12 mouse cellular contexts compared by ENCODE assay signal in the genomic region with DNA sequence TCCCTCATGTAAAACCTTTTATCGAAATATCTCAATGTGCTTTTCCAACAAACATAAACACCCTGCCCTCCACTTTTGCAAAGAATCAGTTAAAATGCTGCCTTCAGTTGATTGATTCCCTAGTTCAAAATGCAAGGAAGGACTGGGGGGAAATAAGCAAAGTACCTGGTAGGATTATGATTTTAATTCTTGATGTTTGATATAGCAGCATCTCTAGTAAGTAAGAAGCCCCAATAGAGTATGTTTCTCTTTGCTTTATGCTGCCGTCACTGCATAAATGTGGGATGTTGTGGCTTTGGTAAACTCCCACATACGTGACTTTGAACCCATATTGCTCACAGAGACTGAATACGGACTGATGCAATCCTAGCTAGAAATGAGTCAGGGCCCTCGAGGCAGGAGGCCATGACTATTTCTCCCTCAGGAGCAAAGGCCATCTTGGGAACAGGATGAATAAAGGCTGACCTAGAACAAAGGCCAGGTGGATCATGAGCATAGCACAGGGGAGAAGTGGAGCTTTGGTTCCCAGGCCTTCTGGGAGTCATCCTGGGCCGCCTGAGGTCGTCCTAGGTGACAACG.
DNase-seq lines count a peak whose midpoint lies in the region; ATAC-seq and TF ChIP-seq lines count a peak whose summit lies in the region.
"Had no signal": no experiment of that assay in that cellular context is flagged by ENCODE, and none has a peak within 500 bp of the region (broad histone marks: within the 10 kb centered on the region; RNA-seq: fewer than 3 reads in every experiment).

No protein-coding gene starts in this region.

- TF ChIP-seq CTCF in bone marrow, adult 2 months (IDR thresholded peaks at IDR 0.05; ENCODE audit: control insufficient read depth, insufficient read depth, low read length) = no peak

- no peak for ATAC-seq in intestine, embryonic 14.5 days (replicated peaks; ENCODE audit: low FRiP score, low TSS enrichment, low read depth)
- no peak; the same call in 1 of the 2 replicates for ATAC-seq in intestine, embryonic 15.5 days
- peak; percentile 77 for ATAC-seq in megakaryocyte, adult 5-6 weeks (ENCODE audit: poor library complexity, severe bottlenecking)
- ATAC-seq in forebrain, embryonic 16.5 days = no peak

- no peak overlapping the region for H3K9ac ChIP-seq in intestine, embryonic 14.5 days (ENCODE audit: low read length)
- no peak overlapping the region for H3K9ac ChIP-seq in intestine, embryonic 15.5 days
- H3K9ac ChIP-seq in forebrain, embryonic 16.5 days (replicated peaks; ENCODE audit: low read depth, low read length) = no peak overlapping the region
- H3K9ac ChIP-seq: forebrain, embryonic 12.5 days; hindbrain, embryonic 15.5 days; midbrain, embryonic 12.5 days had no signal

- no peak overlapping the region for H3K4me3 ChIP-seq in intestine, embryonic 14.5 days (ENCODE audit: low read depth, low read length)
- no peak overlapping the region for H3K4me3 ChIP-seq in intestine, embryonic 15.5 days (replicated peaks)
- no peak overlapping the region for H3K4me3 ChIP-seq in bone marrow, adult 2 months (replicated peaks; ENCODE audit: control insufficient read depth, low read depth, low read length)
- H3K4me3 ChIP-seq in forebrain, embryonic 16.5 days (replicated peaks; ENCODE audit: low read length) = no peak overlapping the region
- H3K4me3 ChIP-seq: forebrain, embryonic 12.5 days; hindbrain, embryonic 15.5 days; midbrain, embryonic 12.5 days had no signal

- 88% methylated on average over 8 of the region's 8 CpGs for WGBS in intestine, embryonic 14.5 days
- 77% methylated on average over 8 of the region's 8 CpGs for WGBS in intestine, embryonic 15.5 days
- 43% methylated on average over 8 of the region's 8 CpGs for WGBS in bone marrow, adult 2 months
- 83% methylated on average over 8 of the region's 8 CpGs for WGBS in forebrain, embryonic 16.5 days

- H3K4me1 ChIP-seq in intestine, embryonic 14.5 days (replicated peaks; ENCODE audit: control insufficient read depth, insufficient read depth, low read length) = peaks cover 25% of the 10 kb centered on the region
- peaks cover 10% of the 10 kb centered on the region for H3K4me1 ChIP-seq in intestine, embryonic 15.5 days (replicated peaks)
- peaks cover 1% of the 10 kb centered on the region; the same call in 1 of the 2 replicates for H3K4me1 ChIP-seq in bone marrow, adult 2 months (ENCODE audit: control insufficient read depth, insufficient read depth, low read length)
- H3K4me1 ChIP-seq in forebrain, embryonic 16.5 days (replicated peaks; ENCODE audit: control insufficient read depth, insufficient read depth, low read length) = peaks cover 10% of the 10 kb centered on the region

- H3K27me3 ChIP-seq in intestine, embryonic 14.5 days (replicated peaks; ENCODE audit: control insufficient read depth, insufficient read depth, low read length) = no peaks in the 10 kb centered on the region
- H3K27me3 ChIP-seq in intestine, embryonic 15.5 days (replicated peaks) = no peaks in the 10 kb centered on the region
- H3K27me3 ChIP-seq in forebrain, embryonic 16.5 days (replicated peaks; ENCODE audit: control insufficient read depth, insufficient read depth, low read length) = no peaks in the 10 kb centered on the region
- H3K27me3 ChIP-seq: hindbrain, embryonic 15.5 days; midbrain, embryonic 12.5 days had no signal

- H3K36me3 ChIP-seq in intestine, embryonic 14.5 days (ENCODE audit: control insufficient read depth, insufficient read depth, low read length) = no peaks in the 10 kb centered on the region
- no peaks in the 10 kb centered on the region for H3K36me3 ChIP-seq in intestine, embryonic 15.5 days
- no peaks in the 10 kb centered on the region for H3K36me3 ChIP-seq in forebrain, embryonic 16.5 days (ENCODE audit: control insufficient read depth, insufficient read depth)
- H3K36me3 ChIP-seq: forebrain, embryonic 12.5 days; hindbrain, embryonic 15.5 days; midbrain, embryonic 12.5 days had no signal

- H3K4me2 ChIP-seq in intestine, embryonic 14.5 days (ENCODE audit: low read length) = no peak overlapping the region
- H3K4me2 ChIP-seq in intestine, embryonic 15.5 days (replicated peaks) = no peak overlapping the region
- no peak overlapping the region for H3K4me2 ChIP-seq in forebrain, embryonic 16.5 days (ENCODE audit: low read length)
- H3K4me2 ChIP-seq: forebrain, embryonic 12.5 days; hindbrain, embryonic 15.5 days; midbrain, embryonic 12.5 days had no signal

- peak overlapping the region; percentile 24; the same call in 1 of the 2 replicates for H3K27ac ChIP-seq in intestine, embryonic 14.5 days (ENCODE audit: low read depth)
- H3K27ac ChIP-seq in intestine, embryonic 15.5 days = no peak overlapping the region
- H3K27ac ChIP-seq in bone marrow, adult 2 months (ENCODE audit: control insufficient read depth, insufficient read depth, low read depth, low read length, poor library complexity) = peak overlapping the region; percentile 61
- no peak overlapping the region for H3K27ac ChIP-seq in forebrain, embryonic 16.5 days (ENCODE audit: low read length)
- H3K27ac ChIP-seq: forebrain, embryonic 12.5 days; hindbrain, embryonic 15.5 days; midbrain, embryonic 12.5 days had no signal

- no peaks in the 10 kb centered on the region for H3K9me3 ChIP-seq in intestine, embryonic 14.5 days (ENCODE audit: control insufficient read depth, low read length)
- no peaks in the 10 kb centered on the region for H3K9me3 ChIP-seq in intestine, embryonic 15.5 days
- no peaks in the 10 kb centered on the region for H3K9me3 ChIP-seq in forebrain, embryonic 16.5 days (ENCODE audit: control insufficient read depth, low read length)
- H3K9me3 ChIP-seq: forebrain, embryonic 12.5 days; hindbrain, embryonic 15.5 days; midbrain, embryonic 12.5 days had no signal

- no peak for DNase-seq in intestine, embryonic 14.5 days (ENCODE audit: low spot score)
- DNase-seq in 416B (ENCODE audit: low read depth) = peak; percentile 37
- DNase-seq in thymus, postnatal 25 days = no peak
- no peak for DNase-seq in T-cell, adult 2 months (ENCODE audit: low spot score)
- DNase-seq: retina, postnatal 1 day had no signal

- no peak for TF ChIP-seq POLR2A in bone marrow, adult 2 months (IDR thresholded peaks at IDR 0.05; ENCODE audit: borderline replicate concordance, control insufficient read depth, low read depth, low read length)

Comparison
In these comparisons a context has a peak if more than half of its experiments do, and no peak if none do; other contexts are left out.
1. H3K27ac ChIP-seq: peak in intestine, embryonic 14.5 days (single experiment) and bone marrow, adult 2 months (single experiment); none in intestine, embryonic 15.5 days (single experiment) and forebrain, embryonic 16.5 days (single experiment).